Mouse (Mus musculus) MEL (cell line): ENCODE data around the gene Slc5a2. TPM values are rescaled to one million over a fixed set of nuclear protein-coding genes. Genes with fewer than 3 reads are reported as not detected.

Experiments
- DNase-seq: peaks from one replicate; pipeline ENCODE4 v3.0.0; 2011; ENCODE audit warnings: low read depth, low spot score
- H3K27ac ChIP-seq: 2 replicates; pipeline ENCODE4 v1.5.1; 2012; ENCODE audit warnings: low read depth, mild to moderate bottlenecking, control low read depth, low read length, moderate library complexity; ENCODE audit not compliant: control insufficient read depth
- H3K27me3 ChIP-seq, 2 experiments: fragments of 150-350 bp in 1 of 2; sonication (generic) in 1 of 2; 2 replicates each; pipeline ENCODE4 v1.6.1; 2012; ENCODE audit warnings: low read length in 2 of 2, mild to moderate bottlenecking in 2 of 2, improper control_type of control experiment in 1 of 2, moderate library complexity in 1 of 2; ENCODE audit not compliant: insufficient read depth in 2 of 2, control insufficient read depth in 1 of 2
- H3K36me3 ChIP-seq, 2 experiments: 2 replicates each; pipeline ENCODE4 v1.6.1; 2012 to 2014; ENCODE audit warnings: low read length in 2 of 2, improper control_type of control experiment in 1 of 2, inconsistent platforms in 1 of 2, mild to moderate bottlenecking in 1 of 2; ENCODE audit not compliant: insufficient read depth in 2 of 2, control insufficient read depth in 1 of 2
- H3K4me1 ChIP-seq, 2 experiments: fragments of 150-350 bp in 1 of 2; sonication (generic) in 1 of 2; 2 replicates each; pipeline ENCODE4 v1.6.1; 2012; ENCODE audit warnings: low read length in 2 of 2, improper control_type of control experiment in 1 of 2, mild to moderate bottlenecking in 1 of 2; ENCODE audit not compliant: insufficient read depth in 2 of 2, control insufficient read depth in 1 of 2
- H3K4me3 ChIP-seq, 2 experiments: fragments of 150-350 bp in 1 of 2; sonication (generic) in 1 of 2; 2 replicates each; pipeline ENCODE4 v1.5.1; 2012; ENCODE audit warnings: low read depth in 2 of 2, low read length in 2 of 2, mild to moderate bottlenecking in 2 of 2, moderate library complexity in 2 of 2, control low read depth in 1 of 2, improper control_type of control experiment in 1 of 2; ENCODE audit not compliant: control insufficient read depth in 1 of 2, insufficient read depth in 1 of 2
- H3K79me2 ChIP-seq: 2 replicates; pipeline ENCODE4 v1.6.1; 2012; ENCODE audit warnings: mild to moderate bottlenecking, low read length, moderate library complexity; ENCODE audit not compliant: control insufficient read depth, poor library complexity, insufficient read depth
- H3K9ac ChIP-seq: 2 replicates; pipeline ENCODE4 v1.6.1; 2012; ENCODE audit warnings: low read depth, mild to moderate bottlenecking, control low read depth, low read length, moderate library complexity; ENCODE audit not compliant: control insufficient read depth, poor library complexity, severe bottlenecking
- H3K9me3 ChIP-seq: fragments of 150-350 bp; sonication (generic); replicated peaks from 2 replicates; pipeline ENCODE4 v1.6.1; 2012; ENCODE audit warnings: mild to moderate bottlenecking, low read length, improper control_type of control experiment, moderate library complexity; ENCODE audit not compliant: insufficient read depth
- CHD2 ChIP-seq: IDR thresholded peaks from 2 replicates; pipeline ENCODE4 v1.6.1; 2011; ENCODE audit warnings: low read length, improper control_type of control experiment
- E2F4 ChIP-seq: IDR thresholded peaks from 2 replicates; pipeline ENCODE4 v1.6.1; 2011; ENCODE audit warnings: low read depth, low read length, improper control_type of control experiment, borderline replicate concordance
- ETS1 ChIP-seq: IDR thresholded peaks from 2 replicates; pipeline ENCODE4 v1.6.1; 2012; ENCODE audit warnings: low read depth, mild to moderate bottlenecking, inconsistent platforms, low read length, improper control_type of control experiment, moderate library complexity
- GABPA ChIP-seq: IDR thresholded peaks from 2 replicates; pipeline ENCODE4 v1.6.1; 2012; ENCODE audit warnings: low read depth, mild to moderate bottlenecking, inconsistent platforms, low read length, improper control_type of control experiment, moderate library complexity
- GATA1 ChIP-seq: IDR thresholded peaks from 2 replicates; pipeline ENCODE4 v1.6.1; 2011; ENCODE audit warnings: low read depth, low read length, improper control_type of control experiment
- JUND ChIP-seq: IDR thresholded peaks from 2 replicates; pipeline ENCODE4 v1.6.1; 2011; ENCODE audit warnings: low read depth, mild to moderate bottlenecking, improper control_type of control experiment, low read length
- MAZ ChIP-seq: IDR thresholded peaks from 2 replicates; pipeline ENCODE4 v1.6.1; 2012; ENCODE audit warnings: low read depth, mild to moderate bottlenecking, inconsistent platforms, low read length, improper control_type of control experiment
- MEF2A ChIP-seq: IDR thresholded peaks from 2 replicates; pipeline ENCODE4 v1.6.1; 2014; ENCODE audit warnings: low read depth, mild to moderate bottlenecking, inconsistent platforms, low read length, improper control_type of control experiment; ENCODE audit not compliant: poor library complexity, insufficient replicate concordance, severe bottlenecking; ENCODE audit errors: extremely low read depth
- MXI1 ChIP-seq: IDR thresholded peaks from 2 replicates; pipeline ENCODE4 v1.6.1; 2011; ENCODE audit warnings: mild to moderate bottlenecking, low read depth, low read length, improper control_type of control experiment
- NELFE ChIP-seq: IDR thresholded peaks from 2 replicates; pipeline ENCODE4 v1.6.1; 2011; ENCODE audit warnings: low read depth, low read length, improper control_type of control experiment
- NRF1 ChIP-seq: IDR thresholded peaks from 2 replicates; pipeline ENCODE4 v1.6.1; 2014; ENCODE audit warnings: low read depth, mild to moderate bottlenecking, inconsistent platforms, low read length, improper control_type of control experiment, moderate library complexity; ENCODE audit not compliant: poor library complexity, insufficient read depth, severe bottlenecking
- POLR2A ChIP-seq, 2 experiments: IDR thresholded peaks; 2 replicates each; pipeline ENCODE4 v1.6.1; 2011 to 2012; ENCODE audit warnings: low read length in 2 of 2, mild to moderate bottlenecking in 2 of 2, control low read depth in 1 of 2, improper control_type of control experiment in 1 of 2, low read depth in 1 of 2, moderate library complexity in 1 of 2; ENCODE audit not compliant: control insufficient read depth in 1 of 2, insufficient read depth in 1 of 2, poor library complexity in 1 of 2
- POLR2AphosphoS5 ChIP-seq: IDR thresholded peaks from 2 replicates; pipeline ENCODE4 v1.6.1; 2012; ENCODE audit warnings: low read depth, borderline replicate concordance, mild to moderate bottlenecking, inconsistent platforms, low read length, moderate library complexity, mixed read lengths
- TBP ChIP-seq: IDR thresholded peaks from 2 replicates; pipeline ENCODE4 v1.8.0; 2011; ENCODE audit warnings: low read depth, low read length, improper control_type of control experiment
- UBTF ChIP-seq: IDR thresholded peaks from 2 replicates; pipeline ENCODE4 v1.6.1; 2012; ENCODE audit warnings: low read depth, mild to moderate bottlenecking, inconsistent platforms, low read length, improper control_type of control experiment, moderate library complexity, borderline replicate concordance; ENCODE audit not compliant: insufficient read depth
- USF1 ChIP-seq: IDR thresholded peaks from 2 replicates; pipeline ENCODE4 v1.6.1; 2014; ENCODE audit warnings: low read depth, mild to moderate bottlenecking, inconsistent platforms, low read length, improper control_type of control experiment, moderate library complexity
- USF2 ChIP-seq, 2 experiments: IDR thresholded peaks; 2 replicates each; pipeline ENCODE4 v1.6.1; 2011 to 2012; ENCODE audit warnings: improper control_type of control experiment in 2 of 2, low read length in 2 of 2, borderline replicate concordance in 1 of 2, inconsistent platforms in 1 of 2, low read depth in 1 of 2, mild to moderate bottlenecking in 1 of 2; ENCODE audit not compliant: insufficient read depth in 1 of 2
- ZC3H11A ChIP-seq: IDR thresholded peaks from 2 replicates; pipeline ENCODE4 v1.6.1; 2012; ENCODE audit warnings: low read depth, mild to moderate bottlenecking, inconsistent platforms, low read length, improper control_type of control experiment
- ZKSCAN1 ChIP-seq: IDR thresholded peaks from 2 replicates; pipeline ENCODE4 v1.6.1; 2012; ENCODE audit warnings: low read depth, mild to moderate bottlenecking, inconsistent platforms, low read length, improper control_type of control experiment, moderate library complexity
- ZMIZ1 ChIP-seq: IDR thresholded peaks from 2 replicates; pipeline ENCODE4 v1.6.1; 2012; ENCODE audit warnings: low read depth, mild to moderate bottlenecking, inconsistent platforms, low read length, improper control_type of control experiment, moderate library complexity
- polyA plus RNA-seq, 2 experiments: library from polyadenylated mRNA; stranded (reverse) in 1 of 2; unstranded in 1 of 2; fragments of >175 nt in 1 of 2; fragments of >200 nt in 1 of 2; gene quantifications; 2 replicates each; pipeline versions ENCODE4 v1.2.1 to v1.2.4; 2012; ENCODE audit warnings: low replicate concordance in 2 of 2, low read depth in 1 of 2; ENCODE audit not compliant: insufficient read length in 2 of 2, insufficient read depth in 1 of 2, missing spikeins in 1 of 2
- total RNA-seq: library from RNA; depleted of rRNA; stranded (reverse); fragments of 300-350 nt; gene quantifications from 2 replicates; pipeline ENCODE4 v1.2.3, GENCODE M21; 2012

Gene Slc5a2
- total and polyA plus RNA-seq, 3 experiments: 0.25 to 0.58 TPM; not detected in 1

GRCm38 (mm10) chr7:128294785-128295184, 29.3 kb downstream of the Slc5a2 start:
- no peak overlapping the region for H3K9ac ChIP-seq
- peaks cover 21% of the 10 kb centered on the region for H3K79me2 ChIP-seq
- no peak overlapping the region for H3K4me3 ChIP-seq
- DNase-seq: no peak
- peaks cover 0 to 36% of the 10 kb centered on the region in 2 experiments; a peak in 3 of 4 replicates for H3K36me3 ChIP-seq
- H3K27me3 ChIP-seq: no peaks in the 10 kb centered on the region
- peak; percentile 27; the same call in 1 of the 2 replicates for TF ChIP-seq MXI1
- no peak for TF ChIP-seq MAZ
- no peak for TF ChIP-seq GATA1
- no peak for TF ChIP-seq NELFE
- no peak for TF ChIP-seq ZMIZ1
- TF ChIP-seq, all 39 proteins: peak for 1
- no peaks in the 10 kb centered on the region for H3K9me3 ChIP-seq
- H3K27ac ChIP-seq: no peak overlapping the region
- H3K4me1 ChIP-seq: peaks cover 14 to 28% of the 10 kb centered on the region in 2 experiments

- TF ChIP-seq ZC3H11A (no peak), UBTF (no peak), MXI1 (no peak), POLR2A (IDR thresholded peaks at IDR 0.05; ENCODE audit: control insufficient read depth in 1 of 2, insufficient read depth in 1 of 2, low read depth in 1 of 2, low read length in 2 of 2, poor library complexity in 1 of 2) (no peak), JUND (no peak), MEF2A (no peak), USF2 (IDR thresholded peaks at IDR 0.05; ENCODE audit: borderline replicate concordance in 1 of 2, insufficient read depth in 1 of 2, low read depth in 1 of 2, low read length in 2 of 2) (no peak), GABPA (no peak), TBP (no peak), ZKSCAN1 (no peak), CHD2 (no peak), NRF1 (no peak), MAZ (no peak), USF1 (no peak), ETS1 (no peak), GATA1 (no peak), POLR2AphosphoS5 (no peak), E2F4 (no peak)
- TF ChIP-seq, all 39 proteins: peak for 0
- no peak overlapping the region for H3K9ac ChIP-seq
- peaks cover 0 to 40% of the 10 kb centered on the region in 2 experiments; a peak in 3 of 4 replicates for H3K36me3 ChIP-seq
- no peak overlapping the region for H3K4me3 ChIP-seq
- H3K79me2 ChIP-seq: peaks cover 21% of the 10 kb centered on the region
- H3K4me1 ChIP-seq: peaks cover 13 to 24% of the 10 kb centered on the region in 2 experiments
- H3K27me3 ChIP-seq: no peaks in the 10 kb centered on the region
- peak; percentile 28 for DNase-seq
- H3K9me3 ChIP-seq: no peaks in the 10 kb centered on the region
- H3K27ac ChIP-seq: no peak overlapping the region
Observed at GRCm38 (mm10) chr7:128296514-128296913, 31.1 kb downstream of the Slc5a2 start.
